Mouse (Mus musculus) kidney, postnatal 10 days (tissue): ENCODE results near the gene 1700023F06Rik.

Source experiments
- DNase-seq: peaks from one replicate; pipeline ENCODE4 v3.0.0; 2021; ENCODE audit warnings: mixed read lengths

1700023F06Rik gene

DNA sequence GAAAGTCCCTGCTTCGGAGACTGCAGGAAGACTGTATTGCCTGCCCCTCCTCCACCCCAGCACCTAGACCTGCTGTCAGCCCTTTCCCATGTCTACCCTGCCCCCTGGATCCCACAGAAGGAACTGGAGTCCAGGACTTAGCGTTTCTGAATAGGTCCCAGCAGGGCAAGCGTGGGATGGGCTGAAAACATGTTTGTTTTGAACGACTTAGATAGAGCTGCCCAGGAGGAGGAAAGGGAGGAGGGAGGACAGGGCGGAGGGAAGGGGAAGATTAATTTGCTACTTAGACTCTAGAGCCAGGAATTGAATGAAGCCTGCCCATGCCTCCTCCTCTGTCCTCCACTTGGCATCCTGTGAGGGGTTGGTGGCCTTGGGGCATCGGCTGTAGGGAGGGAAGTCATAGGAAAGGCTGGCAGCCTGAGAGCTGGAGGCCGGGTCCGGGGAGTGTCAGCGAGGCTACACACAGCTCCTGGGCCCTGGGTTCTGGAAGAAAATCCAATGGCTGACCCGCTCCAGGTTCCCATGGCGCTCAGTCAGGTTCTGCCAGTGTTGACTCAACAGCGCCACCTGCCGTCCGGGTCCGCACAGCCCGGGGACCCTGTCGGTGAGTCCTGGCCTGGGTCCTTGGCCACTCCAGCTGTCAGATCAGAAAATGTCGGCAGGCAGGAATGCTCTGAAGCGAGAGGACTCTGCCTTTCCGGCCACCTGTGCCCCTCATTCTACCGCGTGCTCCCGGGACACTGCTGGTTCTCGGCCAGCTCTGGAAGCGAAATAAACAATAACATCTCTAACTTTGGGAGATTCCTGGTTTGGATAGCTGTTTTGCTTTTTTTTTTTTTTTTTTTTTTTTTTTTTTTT, 49.5 kb downstream of the 1700023F06Rik start:
- peak; percentile 98 for DNase-seq

DNA sequence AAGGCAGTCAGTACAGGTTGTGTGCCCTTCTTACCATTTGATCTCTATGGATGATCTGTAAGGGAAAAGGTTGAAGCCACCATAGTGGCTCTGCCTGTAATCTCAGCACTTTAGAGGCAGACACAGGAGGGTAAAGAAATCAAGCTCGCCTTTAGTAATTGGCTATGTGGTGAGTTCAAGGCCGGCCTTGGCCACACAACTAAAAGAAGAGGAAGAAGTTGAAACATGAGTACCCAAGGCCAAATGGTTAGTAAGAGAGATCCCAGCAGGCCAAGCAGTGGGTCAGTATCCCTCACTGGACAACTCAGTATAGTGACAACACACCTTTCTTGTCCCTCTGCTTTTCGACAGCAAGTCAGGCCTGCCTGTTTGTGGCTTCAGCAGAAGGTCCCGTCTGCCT, 58.6 kb downstream of the 1700023F06Rik start:
- no peak for DNase-seq
